Mouse (Mus musculus) midbrain, postnatal 0 days (tissue): Measurements from ENCODE around the gene Ap2a1. TPM values are rescaled to one million over a fixed set of nuclear protein-coding genes. Genes with fewer than 3 reads are reported as not detected.
A peak's percentile ranks its signal among the peaks of the same experiment; 100 is the strongest.

ENCODE experiments used
- ATAC-seq: fragments of 200-750 bp; cut with Nextera tagmentation; 2 replicates; pipeline ENCODE4 v1.8.0; 2017; ENCODE audit warnings: moderate number of reproducible peaks, mild to moderate bottlenecking, moderate TSS enrichment, moderate library complexity; ENCODE audit not compliant: low FRiP score
- DNase-seq: peaks from one replicate; pipeline ENCODE4 v3.0.0-alpha.2; 2015; ENCODE audit warnings: low spot score
- H3K27ac ChIP-seq: fragments of 300-500 bp; sonication (generic); 2 replicates; pipeline ENCODE4 v1.5.1; 2014; ENCODE audit warnings: low read depth, mild to moderate bottlenecking, low read length, mixed read lengths
- H3K27me3 ChIP-seq: fragments of 300-500 bp; sonication (generic); 2 replicates; pipeline ENCODE4 v1.6.1; 2014; ENCODE audit warnings: low read length, control low read depth, mixed read lengths; ENCODE audit not compliant: insufficient read depth
- H3K36me3 ChIP-seq: fragments of 300-500 bp; sonication (generic); 2 replicates; pipeline ENCODE4 v1.6.1; 2014; ENCODE audit warnings: low read length, control low read depth, mixed read lengths; ENCODE audit not compliant: insufficient read depth
- H3K4me1 ChIP-seq: fragments of 300-500 bp; sonication (generic); 2 replicates; pipeline ENCODE4 v1.6.1; 2014; ENCODE audit warnings: mild to moderate bottlenecking, control low read depth, antibody characterized with exemption, low read length, mixed read lengths; ENCODE audit not compliant: insufficient read depth
- H3K4me2 ChIP-seq: fragments of 300-500 bp; sonication (generic); 2 replicates; pipeline ENCODE4 v1.6.1; 2014; ENCODE audit warnings: low read depth, mild to moderate bottlenecking, low read length, mixed read lengths; ENCODE audit not compliant: poor library complexity, severe bottlenecking
- H3K4me3 ChIP-seq: fragments of 300-500 bp; sonication (generic); 2 replicates; pipeline ENCODE4 v1.5.1; 2014; ENCODE audit warnings: low read depth, mild to moderate bottlenecking, low read length, moderate library complexity
- H3K9ac ChIP-seq: fragments of 300-500 bp; sonication (generic); replicated peaks from 2 replicates; pipeline ENCODE4 v1.6.1; 2014; ENCODE audit warnings: mild to moderate bottlenecking, low read length, moderate library complexity, mixed read lengths; ENCODE audit not compliant: poor library complexity, severe bottlenecking
- H3K9me3 ChIP-seq: fragments of 300-500 bp; sonication (generic); 2 replicates; pipeline ENCODE4 v1.6.1; 2016; ENCODE audit warnings: low read length, control low read depth
- CTCF ChIP-seq: IDR thresholded peaks from 2 replicates; pipeline ENCODE4 v1.5.1; 2016; ENCODE audit warnings: antibody characterized with exemption, mild to moderate bottlenecking
- WGBS: fragments of 180-500 bp; shearing (Covaris S2); extraction: QIAGEN DNeasy Blood & Tissue Kit; methylation state at CpG from one replicate; pipeline ENCODE4 v1.1.7; 2014; 5-methylcytosine and 5-hydroxymethylcytosine counted together
- polyA plus RNA-seq: library from polyadenylated mRNA; unstranded; fragments of >200 nt; fragmentation: Nextera tagmentation; extraction: Ambion mirVana; gene quantifications from 2 replicates; pipeline ENCODE4 v1.2.1, GENCODE M21; 2015
- total RNA-seq: library from RNA; depleted of rRNA; stranded (reverse); fragments of >200 nt; gene quantifications from 2 replicates; pipeline ENCODE4 v1.2.3, GENCODE M21; 2014

The Ap2a1 gene
- total and polyA plus RNA-seq, 2 experiments from 2014 or later: 129 to 238 TPM

GRCm38 (mm10) chr7:44855036-44855435, 74.3 kb downstream of the Ap2a1 start:
- TF ChIP-seq CTCF: no peak
- peak overlapping the region; percentile 32 for H3K4me3 ChIP-seq
- no peaks in the 10 kb centered on the region for H3K9me3 ChIP-seq
- peak overlapping the region; percentile 77 for H3K27ac ChIP-seq
- H3K4me1 ChIP-seq: peaks cover 12% of the 10 kb centered on the region; the same call in 1 of the 2 replicates
- H3K9ac ChIP-seq: peak overlapping the region; percentile 48
- H3K36me3 ChIP-seq: peaks cover 6% of the 10 kb centered on the region; the same call in 1 of the 2 replicates
- H3K27me3 ChIP-seq: no peaks in the 10 kb centered on the region
- ATAC-seq (no peak), DNase-seq (no peak)
- WGBS: 35% methylated on average over 10 of the region's 10 CpGs
- peak overlapping the region; percentile 62 for H3K4me2 ChIP-seq

DNA sequence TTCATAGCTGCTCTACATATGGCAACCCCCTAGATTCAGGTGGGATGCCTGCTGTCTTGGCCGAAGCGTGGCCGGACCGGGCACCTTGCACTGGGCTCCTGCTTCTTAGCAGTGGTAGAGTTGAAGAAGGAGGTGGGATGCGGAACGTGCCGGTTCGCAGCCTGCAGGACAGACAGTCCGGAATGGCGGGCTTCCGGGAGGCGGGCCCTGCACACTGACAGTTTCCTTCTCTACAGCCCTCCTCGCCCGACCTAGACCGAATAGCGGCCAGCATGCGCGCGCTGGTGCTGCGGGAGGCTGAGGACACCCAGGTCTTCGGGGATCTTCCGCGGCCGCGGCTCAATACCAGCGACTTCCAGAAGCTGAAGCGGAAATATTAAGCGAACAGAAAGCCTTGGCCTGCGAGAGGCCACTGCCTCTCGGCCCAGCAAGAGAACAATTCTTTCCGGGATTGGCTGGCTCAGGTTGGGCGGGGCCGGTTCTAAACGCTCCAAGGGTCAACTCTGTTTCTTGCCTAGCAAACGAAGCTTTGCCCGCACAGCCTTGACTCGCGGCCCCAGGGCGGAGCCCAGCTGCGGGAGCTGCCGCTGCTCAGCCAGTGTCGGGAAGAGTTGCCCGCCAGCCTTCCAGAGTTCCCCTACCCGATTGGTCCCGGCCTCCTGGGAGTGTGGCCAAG, 74.8 kb downstream of the Ap2a1 start:
- ATAC-seq: no peak
- Histone ChIP-seq H3K4me2 (peak overlapping the region; percentile 62), H3K9me3 (no peaks in the 10 kb centered on the region), H3K27me3 (no peaks in the 10 kb centered on the region), H3K4me1 (peaks cover 12% of the 10 kb centered on the region; the same call in 1 of the 2 replicates), H3K27ac (peak overlapping the region; percentile 77), H3K36me3 (peaks cover 6% of the 10 kb centered on the region; the same call in 1 of the 2 replicates), H3K4me3 (peak overlapping the region; percentile 32), H3K9ac (peak overlapping the region; percentile 48)
- DNase-seq: peak; percentile 78
- TF ChIP-seq CTCF: no peak
- 6% methylated on average over 45 of the region's 45 CpGs for WGBS

DNA sequence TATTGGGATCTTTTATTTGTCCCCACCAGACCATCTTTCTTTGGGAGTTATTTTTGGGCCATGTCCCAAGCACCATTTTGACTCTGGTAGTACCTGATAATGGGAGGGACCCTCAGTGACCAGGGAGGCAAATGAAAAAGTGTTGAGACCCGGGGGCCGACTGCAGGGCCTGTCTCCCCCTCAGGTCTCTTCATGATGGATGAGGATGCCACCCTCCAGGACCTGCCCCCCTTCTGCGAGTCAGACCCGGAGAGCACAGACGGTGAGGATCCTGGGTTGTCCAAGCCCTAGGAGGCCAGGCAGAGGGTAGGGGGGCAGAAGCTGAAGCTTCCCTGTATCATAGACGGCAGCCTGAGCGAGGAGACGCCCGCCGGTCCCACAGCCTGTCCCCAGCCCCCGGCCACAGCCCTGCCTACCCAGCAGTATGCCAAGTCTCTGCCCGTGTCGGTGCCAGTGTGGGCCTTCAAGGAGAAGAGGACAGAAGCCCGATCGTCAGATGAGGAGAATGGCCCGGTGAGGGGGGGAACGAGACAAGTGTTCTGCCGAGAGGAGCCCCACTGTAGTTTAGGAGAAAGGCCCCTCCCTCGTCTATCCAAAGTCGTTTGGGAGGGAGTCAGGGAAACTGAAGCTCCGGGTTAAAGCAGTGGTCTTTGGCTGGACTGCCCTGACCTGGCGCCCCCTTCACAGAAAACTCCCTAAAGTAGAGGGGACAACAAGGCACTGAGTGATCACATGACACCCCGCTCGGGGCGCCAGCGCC, 75.5 kb downstream of the Ap2a1 start:
- H3K4me2 ChIP-seq: peak overlapping the region; percentile 62
- DNase-seq: no peak
- peak overlapping the region; percentile 48; the same call in 1 of the 2 replicates for H3K9ac ChIP-seq
- ATAC-seq: no peak
- peak overlapping the region; percentile 32 for H3K4me3 ChIP-seq
- peaks cover 6% of the 10 kb centered on the region; the same call in 1 of the 2 replicates for H3K36me3 ChIP-seq
- peaks cover 12% of the 10 kb centered on the region; the same call in 1 of the 2 replicates for H3K4me1 ChIP-seq
- no peaks in the 10 kb centered on the region for H3K9me3 ChIP-seq
- 28% methylated on average over 26 of the region's 26 CpGs for WGBS
- H3K27me3 ChIP-seq: no peaks in the 10 kb centered on the region
- peak overlapping the region; percentile 77 for H3K27ac ChIP-seq
- no peak for TF ChIP-seq CTCF

- peaks cover 8% of the 10 kb centered on the region; the same call in 1 of the 2 replicates for H3K4me1 ChIP-seq
- WGBS: 96% methylated on average over 2 of the region's 2 CpGs
Observed at GRCm38 (mm10) chr7:44853065-44853464, 76.2 kb downstream of the Ap2a1 start.

DNA sequence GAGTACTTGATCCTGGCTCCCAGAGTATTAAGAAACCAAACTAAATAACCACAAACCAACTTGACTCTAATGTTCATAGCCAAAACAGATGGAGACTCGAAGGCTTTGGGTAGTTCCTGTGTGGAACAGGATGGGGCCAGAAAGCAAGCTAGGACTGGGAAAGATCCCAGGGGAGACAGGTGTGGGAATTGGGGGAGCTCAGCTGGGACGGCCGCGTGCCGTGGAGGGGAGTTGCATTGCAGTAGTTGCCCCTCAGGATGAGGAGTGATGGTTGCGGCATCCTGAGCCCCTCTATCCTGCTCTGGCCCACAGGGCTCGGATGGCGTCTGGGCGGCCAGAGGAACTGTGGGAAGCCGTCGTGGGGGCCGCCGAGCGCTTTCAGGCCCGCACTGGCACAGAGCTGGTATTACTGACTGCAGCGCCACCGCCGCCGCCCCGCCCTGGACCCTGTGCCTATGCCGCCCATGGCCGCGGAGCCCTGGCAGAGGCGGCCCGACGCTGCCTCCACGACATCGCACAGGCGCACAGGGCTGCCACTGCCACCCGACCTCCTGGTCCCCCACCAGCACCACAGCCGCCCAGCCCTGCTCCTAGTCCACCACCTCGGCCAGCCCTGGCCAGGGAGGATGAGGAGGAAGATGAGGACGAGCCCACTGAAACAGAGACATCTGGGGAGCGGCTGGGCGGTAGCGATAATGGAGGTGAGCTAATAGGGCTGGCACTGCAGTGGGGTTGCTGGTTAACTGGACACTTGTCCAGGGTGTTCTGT, 76.9 kb downstream of the Ap2a1 start:
- DNase-seq (no peak), ATAC-seq (no peak)
- no peak for TF ChIP-seq CTCF
- H3K4me3 ChIP-seq: no peak overlapping the region
- 92% methylated on average over 35 of the region's 36 CpGs for WGBS
- peaks cover 10% of the 10 kb centered on the region; the same call in 1 of the 2 replicates for H3K4me1 ChIP-seq
- peaks cover 6% of the 10 kb centered on the region; the same call in 1 of the 2 replicates for H3K36me3 ChIP-seq
- H3K27me3 ChIP-seq: no peaks in the 10 kb centered on the region
- H3K27ac ChIP-seq: no peak overlapping the region
- no peak overlapping the region for H3K9ac ChIP-seq
- H3K4me2 ChIP-seq: no peak overlapping the region
- no peaks in the 10 kb centered on the region for H3K9me3 ChIP-seq

More at GRCm38 (mm10) chr7:44853065-44853464, 76.2 kb downstream of the Ap2a1 start:
- no peak for DNase-seq
- H3K27me3 ChIP-seq: no peaks in the 10 kb centered on the region
- no peak overlapping the region for H3K4me3 ChIP-seq
- no peaks in the 10 kb centered on the region for H3K9me3 ChIP-seq
- no peak overlapping the region for H3K4me2 ChIP-seq
- H3K27ac ChIP-seq: no peak overlapping the region
- no peak for TF ChIP-seq CTCF
- H3K9ac ChIP-seq: 0 out of 2 replicates have a peak overlapping the region, but pooled peaks have one; percentile 33
- ATAC-seq: no peak
- peaks cover 6% of the 10 kb centered on the region; the same call in 1 of the 2 replicates for H3K36me3 ChIP-seq
